In genomic region chr14:43860522-43860921, GRCm38 (mm10) we compare ENCODE assay signal across 11 mouse cellular contexts. TPM values are rescaled to one million over a fixed set of nuclear protein-coding genes. Genes with fewer than 3 reads are reported as not detected.
DNase-seq lines count a peak whose midpoint lies in the region; ATAC-seq and TF ChIP-seq lines count a peak whose summit lies in the region.
"Not testable (repeated sequence)": the region's sequence is repeated elsewhere in the genome, so short reads cannot be mapped to it uniquely, and the experiment has no call there.
"Had no signal": no experiment of that assay in that cellular context is flagged by ENCODE, and none has a peak within 500 bp of the region (broad histone marks: within the 10 kb centered on the region; RNA-seq: fewer than 3 reads in every experiment).

No protein-coding gene starts in this region.

- not testable (repeated sequence) for H3K27ac ChIP-seq in bone marrow macrophage, adult 2 months (ENCODE audit: insufficient read depth, low read depth, low read length); forebrain, embryonic 13.5 days; limb, embryonic 10.5 days; midbrain, embryonic 11.5 days (ENCODE audit: low read depth, low read length)

- not testable (repeated sequence) for H3K4me3 ChIP-seq in bone marrow macrophage, adult 2 months (ENCODE audit: insufficient read depth, low read length); forebrain, embryonic 13.5 days; limb, embryonic 10.5 days; midbrain, embryonic 11.5 days (ENCODE audit: low read depth, low read length)

- DNase-seq in A20 (ENCODE audit: low read depth, low spot score) = peak; percentile 0
- DNase-seq in heart, postnatal 36 days = peak; percentile 2 to 5
- peak; percentile 9 to 21 for DNase-seq in kidney, postnatal 4 days
- peak; percentile 31 for DNase-seq in limb, embryonic 10.5 days (ENCODE audit: low spot score)
- peak; percentile 83 for DNase-seq in midbrain, embryonic 11.5 days (ENCODE audit: low spot score, missing footprints)
- DNase-seq in right cerebral cortex, postnatal 36 days (ENCODE audit: low spot score in 2 of 2) = peak; percentile 1

- not testable (repeated sequence) for H3K9me3 ChIP-seq in forebrain, embryonic 13.5 days (replicated peaks); limb, embryonic 10.5 days (replicated peaks); midbrain, embryonic 11.5 days (ENCODE audit: control insufficient read depth, low read length)

- not testable (repeated sequence) for H3K36me3 ChIP-seq in forebrain, embryonic 13.5 days (ENCODE audit: poor library complexity, severe bottlenecking); limb, embryonic 10.5 days; midbrain, embryonic 11.5 days (ENCODE audit: control insufficient read depth, insufficient read depth, low read length)

- H3K9ac ChIP-seq in forebrain, embryonic 13.5 days; midbrain, embryonic 11.5 days (ENCODE audit: low read length): not testable (repeated sequence)

- not testable (repeated sequence) for H3K4me2 ChIP-seq in forebrain, embryonic 13.5 days; midbrain, embryonic 11.5 days

- peak; percentile 16; the same call in 1 of the 2 replicates for ATAC-seq in forebrain, embryonic 13.5 days
- peak; percentile 27; the same call in 1 of the 2 replicates for ATAC-seq in midbrain, embryonic 11.5 days (ENCODE audit: low FRiP score)

- not testable (repeated sequence) for TF ChIP-seq POLR2A in bone marrow macrophage, adult 2 months (IDR thresholded peaks at IDR 0.05; ENCODE audit: borderline replicate concordance, low read depth, low read length)

- H3K27me3 ChIP-seq in forebrain, embryonic 13.5 days; limb, embryonic 10.5 days (ENCODE audit: low read depth, poor library complexity, severe bottlenecking); midbrain, embryonic 11.5 days (ENCODE audit: control insufficient read depth, insufficient read depth, low read length): not testable (repeated sequence)

- 33% methylated on average over 2 of the region's 2 CpGs for WGBS in forebrain, embryonic 13.5 days
- WGBS in limb, embryonic 10.5 days = 27% methylated on average over 2 of the region's 2 CpGs
- WGBS in midbrain, embryonic 11.5 days = 37% methylated on average over 2 of the region's 2 CpGs

- intact Hi-C loops in heart, postnatal 36 days (cut with DNase I) = not testable (repeated sequence)

- 0 out of 2 replicates have a peak, but pooled peaks have one; percentile 6 for TF ChIP-seq CTCF in bone marrow macrophage, adult 2 months (IDR thresholded peaks at IDR 0.05; ENCODE audit: low read depth, low read length)

- not testable (repeated sequence) for H3K4me1 ChIP-seq in bone marrow macrophage, adult 2 months (ENCODE audit: control insufficient read depth, insufficient read depth, low read length); forebrain, embryonic 13.5 days; limb, embryonic 10.5 days; midbrain, embryonic 11.5 days (ENCODE audit: control insufficient read depth, insufficient read depth, low read length)

RNA-seq across cellular contexts. Expression of gene Ear1, which starts 14.8 kb away (rescaled TPM):
- not detected in 2 replicates for polyA plus RNA-seq in bone marrow macrophage, adult 2 months (2012; ENCODE audit: insufficient read depth, insufficient read length, missing spikeins)
- polyA plus RNA-seq in forebrain, embryonic 13.5 days (2015; fragmentation: Nextera tagmentation; extraction: Ambion mirVana) = not detected in 2 replicates
- not detected for total RNA-seq in heart, postnatal 36 days (2021)
- polyA plus RNA-seq in limb, embryonic 10.5 days (2016; fragmentation: Nextera tagmentation; extraction: Ambion mirVana) = not detected in 2 replicates
- polyA plus RNA-seq in midbrain, embryonic 11.5 days (2014; fragmentation: Nextera tagmentation; extraction: Ambion mirVana) = not detected in 2 replicates
- total RNA-seq: adrenal gland, adult 8-10 months had no signal
- polyA plus RNA-seq: embryonic facial prominence, embryonic 13.5 days; kidney, embryonic 16.5 days had no signal

Comparison
In these comparisons a context has a peak if more than half of its experiments do, and no peak if none do; other contexts are left out.
1. DNase-seq: peak in every context shown above with its lines; median percentile 83 in midbrain, embryonic 11.5 days; 31 in limb, embryonic 10.5 days; 15 in kidney, postnatal 4 days; 4 in heart, postnatal 36 days; 1 in right cerebral cortex, postnatal 36 days; 0 in A20.